Mouse (Mus musculus) stomach, embryonic 15.5 days (tissue): ENCODE measurements around the gene Foxn3. TPM values are rescaled to one million over a fixed set of nuclear protein-coding genes. Genes with fewer than 3 reads are reported as not detected.

Source experiments
- ATAC-seq: fragments of 200-750 bp; cut with Nextera tagmentation; 2 replicates; pipeline ENCODE4 v1.8.0; 2017; ENCODE audit warnings: low read depth, moderate number of reproducible peaks, moderate TSS enrichment; ENCODE audit not compliant: insufficient read depth, low FRiP score
- H3K27ac ChIP-seq: fragments of 300-500 bp; sonication (generic); 2 replicates; pipeline ENCODE4 v1.5.1; 2015; ENCODE audit warnings: mild to moderate bottlenecking, inconsistent platforms
- H3K27me3 ChIP-seq: fragments of 300-500 bp; sonication (generic); replicated peaks from 2 replicates; pipeline ENCODE4 v1.6.1; 2015; ENCODE audit warnings: inconsistent platforms
- H3K36me3 ChIP-seq: fragments of 300-500 bp; sonication (generic); 2 replicates; pipeline ENCODE4 v1.6.1; 2015; ENCODE audit warnings: inconsistent platforms
- H3K4me1 ChIP-seq: fragments of 300-500 bp; sonication (generic); 2 replicates; pipeline ENCODE4 v1.6.1; 2015; ENCODE audit warnings: inconsistent platforms
- H3K4me2 ChIP-seq: fragments of 300-500 bp; sonication (generic); 2 replicates; pipeline ENCODE4 v1.6.1; 2015; ENCODE audit warnings: mild to moderate bottlenecking, inconsistent platforms
- H3K4me3 ChIP-seq: fragments of 300-500 bp; sonication (generic); replicated peaks from 2 replicates; pipeline ENCODE4 v1.5.1; 2015; ENCODE audit warnings: inconsistent platforms
- H3K9ac ChIP-seq: fragments of 300-500 bp; sonication (generic); 2 replicates; pipeline ENCODE4 v1.6.1; 2015; ENCODE audit warnings: inconsistent platforms
- H3K9me3 ChIP-seq: fragments of 300-500 bp; sonication (generic); 2 replicates; pipeline ENCODE4 v1.6.1; 2016; ENCODE audit warnings: inconsistent platforms
- WGBS: fragments of 180-500 bp; shearing (Covaris S2); methylation state at CpG from one replicate; pipeline ENCODE4 v1.1.7; 2015; 5-methylcytosine and 5-hydroxymethylcytosine counted together
- polyA plus RNA-seq: library from polyadenylated mRNA; unstranded; fragments of >200 nt; fragmentation: Nextera tagmentation; extraction: Ambion mirVana; gene quantifications from 2 replicates; pipeline ENCODE4 v1.2.1, GENCODE M21; 2015

Foxn3 gene
- polyA plus RNA-seq, 1 experiment from 2014 or later: 58.0 TPM

GRCm38 (mm10) chr12:99339640-99340325 is 223.6 kb downstream of the Foxn3 start:
- WGBS: 83% methylated on average over 11 of the region's 11 CpGs

DNA sequence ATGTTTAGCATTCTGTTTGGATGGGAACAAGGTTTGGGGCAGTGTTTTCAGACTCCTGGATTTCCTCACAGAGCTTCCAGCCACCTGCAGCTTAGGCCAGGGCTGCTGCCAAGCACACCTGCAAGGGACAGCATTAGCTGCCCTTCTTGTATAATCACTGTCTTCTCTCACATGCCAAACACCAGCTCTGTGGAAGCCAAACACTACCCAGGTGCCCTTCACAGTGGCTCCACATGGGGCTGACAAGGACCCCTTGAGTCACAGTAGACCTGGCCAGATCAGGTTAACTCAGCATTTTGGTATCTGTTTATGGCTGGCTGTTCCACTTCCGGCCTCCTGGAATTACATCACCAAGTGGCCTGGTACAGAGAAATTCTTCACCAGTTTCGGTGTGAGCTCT is 224.6 kb downstream of the Foxn3 start:
- no peak for ATAC-seq
- Histone ChIP-seq H3K9ac (no peak overlapping the region), H3K4me3 (no peak overlapping the region), H3K27me3 (no peaks in the 10 kb centered on the region), H3K9me3 (no peaks in the 10 kb centered on the region), H3K4me2 (no peak overlapping the region), H3K4me1 (peaks cover 20% of the 10 kb centered on the region), H3K36me3 (no peaks in the 10 kb centered on the region), H3K27ac (no peak overlapping the region)
- 87% methylated on average over 2 of the region's 2 CpGs for WGBS

More at GRCm38 (mm10) chr12:99339640-99340325, 223.6 kb downstream of the Foxn3 start:
- Histone ChIP-seq H3K4me1 (peaks cover 18% of the 10 kb centered on the region; the same call in 1 of the 2 replicates), H3K9ac (no peak overlapping the region), H3K9me3 (no peaks in the 10 kb centered on the region), H3K27me3 (no peaks in the 10 kb centered on the region), H3K27ac (no peak overlapping the region), H3K4me3 (no peak overlapping the region), H3K4me2 (no peak overlapping the region), H3K36me3 (no peaks in the 10 kb centered on the region)
- ATAC-seq: no peak

GRCm38 (mm10) chr12:99337171-99337435 is 226.3 kb downstream of the Foxn3 start:
- Histone ChIP-seq H3K36me3 (no peaks in the 10 kb centered on the region), H3K4me3 (no peak overlapping the region), H3K9ac (no peak overlapping the region), H3K4me2 (no peak overlapping the region), H3K27ac (peak overlapping the region; percentile 23; the same call in 1 of the 2 replicates), H3K9me3 (no peaks in the 10 kb centered on the region), H3K4me1 (peaks cover 20% of the 10 kb centered on the region), H3K27me3 (no peaks in the 10 kb centered on the region)
- ATAC-seq: no peak
- WGBS: 78% methylated on average over 3 of the region's 3 CpGs

DNA sequence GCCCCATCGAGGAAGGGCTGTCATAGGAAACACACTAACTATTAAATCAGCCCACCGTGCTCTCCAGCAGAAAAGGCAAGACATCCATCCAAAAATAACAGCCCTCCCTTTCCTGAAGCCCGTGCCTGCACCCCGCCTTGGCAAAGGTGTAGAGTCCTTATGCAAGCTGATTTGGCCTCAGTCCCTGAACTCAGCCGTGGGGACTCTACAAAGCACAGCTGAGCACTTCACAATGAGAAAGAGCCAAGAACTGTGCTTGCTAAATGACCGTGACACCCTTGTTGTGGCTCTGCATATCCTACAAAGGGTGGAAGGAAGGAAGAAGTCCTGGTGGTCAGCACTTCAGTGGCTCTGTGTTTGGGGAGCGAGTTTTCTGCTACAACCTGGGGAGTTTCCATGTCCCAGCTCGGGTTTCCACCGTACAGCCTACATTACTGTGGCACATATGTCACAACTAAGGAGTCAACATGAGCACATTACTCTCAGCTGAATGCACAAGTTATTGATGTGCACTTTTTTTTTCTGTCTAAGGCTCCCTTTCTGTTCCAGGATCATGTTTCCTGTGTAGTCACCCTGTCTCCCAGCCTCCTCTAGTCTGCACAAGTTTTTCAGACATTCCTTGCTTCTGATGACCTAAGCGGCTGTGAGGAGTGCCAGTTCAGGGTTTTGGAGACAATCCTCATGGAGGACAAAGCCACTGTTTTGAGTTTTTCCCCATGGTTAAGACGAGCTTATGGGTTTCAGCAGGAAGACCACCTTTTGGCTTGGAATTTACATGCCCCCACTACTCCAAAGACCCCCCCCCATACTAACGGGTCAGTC is 226.8 kb downstream of the Foxn3 start:
- Histone ChIP-seq H3K27me3 (no peaks in the 10 kb centered on the region), H3K4me1 (peaks cover 18% of the 10 kb centered on the region; the same call in 1 of the 2 replicates), H3K27ac (peak overlapping the region; percentile 23; the same call in 1 of the 2 replicates), H3K4me2 (no peak overlapping the region), H3K9ac (no peak overlapping the region), H3K4me3 (no peak overlapping the region), H3K36me3 (no peaks in the 10 kb centered on the region), H3K9me3 (no peaks in the 10 kb centered on the region)
- 39% methylated on average over 12 of the region's 12 CpGs for WGBS
- ATAC-seq: peak; percentile 40; the same call in 1 of the 2 replicates

DNA sequence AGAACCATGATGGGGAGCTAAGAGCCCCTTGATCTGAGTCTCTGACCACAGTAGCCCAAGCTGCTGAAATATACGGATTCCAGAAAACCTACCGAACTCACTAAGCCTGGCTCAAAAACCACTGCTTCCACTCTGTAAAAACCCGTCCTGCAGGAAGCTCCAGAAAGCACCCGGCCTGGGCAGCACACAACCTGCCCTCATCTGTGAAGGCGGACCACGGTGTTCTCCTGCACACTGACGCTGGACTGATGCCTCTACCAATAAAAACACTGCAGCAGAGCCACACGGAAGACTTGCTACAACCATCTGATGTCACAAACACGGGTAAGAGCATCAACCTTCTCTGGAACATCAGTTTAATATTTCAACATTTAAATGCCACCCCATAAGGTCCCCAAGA is 227.8 kb downstream of the Foxn3 start:
- H3K27ac ChIP-seq: no peak overlapping the region
- H3K36me3 ChIP-seq: no peaks in the 10 kb centered on the region
- H3K4me3 ChIP-seq: no peak overlapping the region
- peaks cover 26% of the 10 kb centered on the region; the same call in 1 of the 2 replicates for H3K4me1 ChIP-seq
- no peaks in the 10 kb centered on the region for H3K27me3 ChIP-seq
- no peak overlapping the region for H3K9ac ChIP-seq
- WGBS: 74% methylated on average over 9 of the region's 9 CpGs
- H3K4me2 ChIP-seq: no peak overlapping the region
- ATAC-seq: no peak
- H3K9me3 ChIP-seq: no peaks in the 10 kb centered on the region

DNA sequence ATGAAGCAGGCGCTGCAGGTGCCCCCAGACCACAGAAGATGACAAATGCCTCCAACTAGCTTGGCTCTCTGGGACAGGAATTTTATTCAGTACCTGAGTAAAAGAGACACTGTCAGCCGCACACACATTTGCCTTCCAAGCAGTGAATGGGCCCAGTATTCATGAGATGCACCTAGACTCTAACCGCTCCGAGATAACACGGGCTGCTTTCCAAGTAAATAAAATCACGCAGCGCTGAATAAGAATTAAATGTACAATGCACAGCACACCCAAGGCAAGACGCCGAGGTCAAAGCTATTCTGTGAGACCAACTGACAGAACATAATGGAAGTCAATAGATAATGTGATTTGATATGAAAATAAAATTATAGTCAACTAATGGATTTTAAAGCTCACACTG is 229.4 kb downstream of the Foxn3 start:
- Histone ChIP-seq H3K27ac (no peak overlapping the region), H3K4me3 (no peak overlapping the region), H3K4me1 (peaks cover 32% of the 10 kb centered on the region; the same call in 1 of the 2 replicates), H3K4me2 (no peak overlapping the region), H3K9me3 (no peaks in the 10 kb centered on the region), H3K36me3 (no peaks in the 10 kb centered on the region), H3K27me3 (no peaks in the 10 kb centered on the region), H3K9ac (no peak overlapping the region)
- ATAC-seq: no peak
- WGBS: 69% methylated on average over 9 of the region's 9 CpGs

GRCm38 (mm10) chr12:99333304-99333968 is 229.9 kb downstream of the Foxn3 start:
- no peak for ATAC-seq
- peaks cover 32% of the 10 kb centered on the region; the same call in 1 of the 2 replicates for H3K4me1 ChIP-seq
- 73% methylated on average over 20 of the region's 20 CpGs for WGBS
- H3K4me3 ChIP-seq: no peak overlapping the region
- no peak overlapping the region for H3K27ac ChIP-seq
- H3K36me3 ChIP-seq: no peaks in the 10 kb centered on the region
- no peaks in the 10 kb centered on the region for H3K9me3 ChIP-seq
- no peak overlapping the region for H3K4me2 ChIP-seq
- no peak overlapping the region for H3K9ac ChIP-seq
- no peaks in the 10 kb centered on the region for H3K27me3 ChIP-seq

- H3K4me1 ChIP-seq: peaks cover 32% of the 10 kb centered on the region; the same call in 1 of the 2 replicates
Measured at GRCm38 (mm10) chr12:99332144-99332807, 231.1 kb downstream of the Foxn3 start.

DNA sequence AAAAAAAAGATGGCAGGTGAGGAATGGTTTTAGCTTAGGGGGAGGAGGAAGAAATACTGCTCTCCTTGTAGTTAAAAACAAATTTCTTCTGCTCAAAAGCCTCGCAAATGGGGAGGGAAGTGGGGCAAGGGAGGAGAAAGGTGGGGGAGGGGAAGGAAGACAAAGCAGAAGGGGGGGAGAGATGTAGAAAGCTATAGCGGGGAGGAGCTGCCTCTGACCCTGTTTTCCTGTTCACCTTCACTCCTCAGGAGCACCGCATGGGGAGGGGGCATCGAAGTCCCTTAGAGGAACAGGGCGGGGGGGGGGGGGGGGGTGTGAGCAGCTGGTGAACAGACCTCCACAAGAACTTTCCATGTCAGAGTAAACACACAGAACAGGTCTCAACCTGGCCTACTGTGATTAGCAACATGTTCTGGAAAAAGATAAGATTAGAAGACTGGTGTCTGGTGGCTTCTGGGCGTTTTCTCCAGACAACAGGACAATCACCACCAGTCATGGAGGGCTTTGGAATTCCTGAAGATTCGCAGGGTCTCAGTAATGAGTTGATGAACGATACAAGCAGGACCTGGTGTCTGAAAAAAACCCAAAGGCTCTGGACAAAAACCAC is 231.9 kb downstream of the Foxn3 start:
- Histone ChIP-seq H3K27ac (no peak overlapping the region), H3K9me3 (no peaks in the 10 kb centered on the region), H3K4me2 (no peak overlapping the region), H3K36me3 (no peaks in the 10 kb centered on the region), H3K4me3 (no peak overlapping the region), H3K9ac (no peak overlapping the region), H3K4me1 (peaks cover 23% of the 10 kb centered on the region; the same call in 1 of the 2 replicates), H3K27me3 (no peaks in the 10 kb centered on the region)
- ATAC-seq: peak; percentile 28; the same call in 1 of the 2 replicates
- 34% methylated on average over 6 of the region's 8 CpGs for WGBS

More at GRCm38 (mm10) chr12:99332144-99332807, 231.1 kb downstream of the Foxn3 start:
- no peak for ATAC-seq
- Histone ChIP-seq H3K4me2 (no peak overlapping the region), H3K27me3 (no peaks in the 10 kb centered on the region), H3K27ac (no peak overlapping the region), H3K36me3 (no peaks in the 10 kb centered on the region), H3K4me3 (no peak overlapping the region), H3K9ac (no peak overlapping the region), H3K9me3 (no peaks in the 10 kb centered on the region)
- 74% methylated on average over 16 of the region's 16 CpGs for WGBS

- no peak for ATAC-seq
- H3K4me2 ChIP-seq: no peak overlapping the region
- no peaks in the 10 kb centered on the region for H3K9me3 ChIP-seq
- 65% methylated on average over 12 of the region's 12 CpGs for WGBS
- no peak overlapping the region for H3K9ac ChIP-seq
- H3K27ac ChIP-seq: 0 out of 2 replicates have a peak overlapping the region, but pooled peaks have one; percentile 45
- peaks cover 23% of the 10 kb centered on the region; the same call in 1 of the 2 replicates for H3K4me1 ChIP-seq
- H3K36me3 ChIP-seq: no peaks in the 10 kb centered on the region
- H3K27me3 ChIP-seq: no peaks in the 10 kb centered on the region
- no peak overlapping the region for H3K4me3 ChIP-seq
Measured at GRCm38 (mm10) chr12:99330822-99331285, 232.5 kb downstream of the Foxn3 start.
